Mouse (Mus musculus) embryonic facial prominence, embryonic 10.5 days (tissue): ENCODE results near the gene Tdrd6. TPM values are rescaled to one million over a fixed set of nuclear protein-coding genes. Genes with fewer than 3 reads are reported as not detected.

Experiments
- DNase-seq: peaks from one replicate; pipeline ENCODE4 v3.0.0-alpha.2; 2017; ENCODE audit warnings: low spot score
- H3K27ac ChIP-seq: fragments of 300-500 bp; sonication (generic); replicated peaks from 2 replicates; pipeline ENCODE4 v1.5.1; 2016; ENCODE audit warnings: mild to moderate bottlenecking
- H3K27me3 ChIP-seq: fragments of 300-500 bp; sonication (generic); replicated peaks from 2 replicates; pipeline ENCODE4 v1.6.1; 2016; ENCODE audit warnings: low read depth, mild to moderate bottlenecking; ENCODE audit not compliant: poor library complexity, severe bottlenecking
- H3K36me3 ChIP-seq: fragments of 300-500 bp; sonication (generic); replicated peaks from 2 replicates; pipeline ENCODE4 v1.6.1; 2016; ENCODE audit warnings: mild to moderate bottlenecking, moderate library complexity
- H3K4me1 ChIP-seq: fragments of 300-500 bp; sonication (generic); 2 replicates; pipeline ENCODE4 v1.6.1; 2016
- H3K4me3 ChIP-seq: fragments of 300-500 bp; sonication (generic); 2 replicates; pipeline ENCODE4 v1.5.1; 2016; ENCODE audit warnings: mild to moderate bottlenecking, moderate library complexity
- H3K9me3 ChIP-seq: fragments of 300-500 bp; sonication (generic); 2 replicates; pipeline ENCODE4 v1.6.1; 2016; ENCODE audit warnings: mild to moderate bottlenecking
- whole genome bisulfite sequencing: fragments of 180-500 bp; shearing (Covaris S2); methylation state at CpG from one replicate; pipeline ENCODE4 v1.1.7; 2016; 5-methylcytosine and 5-hydroxymethylcytosine counted together
- polyA plus RNA-seq: library from polyadenylated mRNA; unstranded; fragments of >200 nt; fragmentation: Nextera tagmentation; extraction: Ambion mirVana; gene quantifications from 2 replicates; pipeline ENCODE4 v1.2.1, GENCODE M21; 2016

Tdrd6 gene
- polyA plus RNA-seq, 1 experiment from 2014 or later: 0.17 TPM

GRCm38 (mm10) chr17:43645136-43645535 lies 15.0 kb upstream of the Tdrd6 start:
- DNase-seq: no peak
- 90% methylated on average over 3 of the region's 3 CpGs for WGBS
- H3K27ac ChIP-seq: no peak overlapping the region
- H3K4me3 ChIP-seq: no peak overlapping the region
- H3K27me3 ChIP-seq: no peaks in the 10 kb centered on the region
- H3K9me3 ChIP-seq: peaks cover 3% of the 10 kb centered on the region; the same call in 1 of the 2 replicates
- H3K36me3 ChIP-seq: peaks cover 73% of the 10 kb centered on the region
- H3K4me1 ChIP-seq: no peaks in the 10 kb centered on the region

- Histone ChIP-seq H3K36me3 (peaks cover 65% of the 10 kb centered on the region), H3K9me3 (peaks cover 3% of the 10 kb centered on the region; the same call in 1 of the 2 replicates), H3K27ac (no peak overlapping the region), H3K27me3 (no peaks in the 10 kb centered on the region), H3K4me3 (no peak overlapping the region), H3K4me1 (no peaks in the 10 kb centered on the region)
- WGBS: 80% methylated on average over 7 of the region's 7 CpGs
- DNase-seq: no peak
These were observed 14.3 kb upstream of the Tdrd6 start for GRCm38 (mm10) chr17:43644375-43644774.

DNA sequence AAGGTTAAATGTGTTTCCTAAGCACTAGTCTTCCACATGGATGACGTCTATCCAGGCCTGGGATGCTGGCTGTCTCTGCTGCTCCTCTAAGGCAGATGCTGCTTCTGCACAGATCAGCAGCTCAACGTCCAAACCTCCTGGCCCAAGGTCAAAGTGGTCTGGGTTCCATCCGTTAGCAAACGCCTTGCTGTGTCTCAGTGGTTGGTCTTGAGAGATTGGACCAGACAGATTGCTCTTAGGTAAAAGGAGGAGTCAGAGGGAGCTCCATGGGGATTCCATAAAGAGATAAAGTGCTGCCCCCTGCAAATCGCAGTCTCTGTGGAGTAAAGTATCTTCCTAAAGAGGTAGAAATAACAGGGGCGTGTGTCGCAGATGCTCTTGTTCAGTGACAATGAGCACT lies 13.1 kb upstream of the Tdrd6 start:
- WGBS: 83% methylated on average over 7 of the region's 7 CpGs
- peaks cover 54% of the 10 kb centered on the region for H3K36me3 ChIP-seq
- H3K27me3 ChIP-seq: no peaks in the 10 kb centered on the region
- peaks cover 3% of the 10 kb centered on the region; the same call in 1 of the 2 replicates for H3K9me3 ChIP-seq
- no peak for DNase-seq
- H3K27ac ChIP-seq: no peak overlapping the region
- no peak overlapping the region for H3K4me3 ChIP-seq
- H3K4me1 ChIP-seq: no peaks in the 10 kb centered on the region

- Histone ChIP-seq H3K4me3 (no peak overlapping the region), H3K27me3 (no peaks in the 10 kb centered on the region), H3K36me3 (peaks cover 38% of the 10 kb centered on the region), H3K9me3 (peaks cover 6% of the 10 kb centered on the region; the same call in 1 of the 2 replicates), H3K4me1 (no peaks in the 10 kb centered on the region), H3K27ac (no peak overlapping the region)
- DNase-seq: no peak
- 72% methylated on average over 1 of the region's 1 CpGs for WGBS
These were observed 10.7 kb upstream of the Tdrd6 start for GRCm38 (mm10) chr17:43640825-43641224.

GRCm38 (mm10) chr17:43637146-43637545 lies 7.0 kb upstream of the Tdrd6 start:
- no peak overlapping the region for H3K27ac ChIP-seq
- H3K36me3 ChIP-seq: peaks cover 10% of the 10 kb centered on the region
- H3K4me1 ChIP-seq: no peaks in the 10 kb centered on the region
- H3K4me3 ChIP-seq: no peak overlapping the region
- peaks cover 6% of the 10 kb centered on the region; the same call in 1 of the 2 replicates for H3K9me3 ChIP-seq
- WGBS: 87% methylated on average over 4 of the region's 4 CpGs
- 0 out of 2 replicates have a peak, but pooled peaks cover under 1% of the 10 kb centered on the region for H3K27me3 ChIP-seq
- DNase-seq: no peak

DNA sequence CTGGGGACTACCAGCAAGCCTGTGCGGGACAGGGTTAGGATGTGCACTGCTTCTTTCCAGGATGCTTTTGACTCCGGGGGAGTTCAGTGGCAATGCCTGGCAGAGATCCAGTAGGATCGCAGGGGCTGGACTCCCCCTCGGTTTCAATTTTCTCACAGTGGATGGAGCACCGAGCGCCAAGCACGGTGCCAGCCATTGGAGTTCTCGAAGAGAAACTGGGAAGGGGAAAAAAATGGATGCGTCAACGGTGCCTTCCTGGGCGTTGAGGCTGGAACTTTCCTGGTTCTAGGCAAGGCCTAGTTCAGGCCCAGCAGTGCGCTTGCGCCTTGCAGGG lies 295 bp upstream of the Tdrd6 start:
- Histone ChIP-seq H3K9me3 (0 out of 2 replicates have a peak, but pooled peaks cover 7% of the 10 kb centered on the region), H3K27me3 (peaks cover 54% of the 10 kb centered on the region), H3K27ac (0 out of 2 replicates have a peak overlapping the region, but pooled peaks have one; percentile 72), H3K4me3 (peak overlapping the region; percentile 60), H3K4me1 (peaks cover 17% of the 10 kb centered on the region), H3K36me3 (no peaks in the 10 kb centered on the region)
- no peak for DNase-seq
- WGBS: 44% methylated on average over 13 of the region's 13 CpGs

DNA sequence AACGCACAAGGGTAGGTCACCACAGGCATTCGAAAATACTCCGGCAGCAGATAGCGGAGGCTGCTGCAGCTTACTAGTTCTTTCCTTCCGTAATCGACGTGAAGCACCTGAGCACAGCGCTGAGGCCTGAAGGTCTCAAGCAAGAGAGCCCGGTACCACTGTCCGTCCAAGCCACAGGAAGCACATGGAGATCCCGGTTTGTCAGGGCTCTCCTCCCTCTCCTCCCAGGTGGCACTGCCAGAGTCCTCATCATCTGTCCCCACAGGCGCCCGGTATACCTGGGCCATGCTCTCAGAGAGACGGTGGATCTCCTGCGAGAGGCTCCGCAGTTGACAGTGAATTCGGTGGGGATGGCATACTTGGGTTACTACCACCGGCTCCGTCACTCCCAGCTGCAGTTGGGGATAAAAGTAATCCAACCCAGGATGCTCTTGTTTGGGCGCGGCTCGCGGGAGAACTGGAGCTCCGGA lies 1.0 kb downstream of the Tdrd6 start:
- peak; percentile 43 for DNase-seq
- Histone ChIP-seq H3K9me3 (0 out of 2 replicates have a peak, but pooled peaks cover 7% of the 10 kb centered on the region), H3K4me1 (peaks cover 17% of the 10 kb centered on the region), H3K36me3 (no peaks in the 10 kb centered on the region), H3K27ac (no peak overlapping the region), H3K27me3 (peaks cover 54% of the 10 kb centered on the region), H3K4me3 (peak overlapping the region; percentile 60)
- 18% methylated on average over 24 of the region's 24 CpGs for WGBS

GRCm38 (mm10) chr17:43628246-43628645 lies 1.9 kb downstream of the Tdrd6 start:
- no peaks in the 10 kb centered on the region for H3K36me3 ChIP-seq
- no peak overlapping the region for H3K4me3 ChIP-seq
- WGBS: 89% methylated on average over 10 of the region's 10 CpGs
- no peak for DNase-seq
- no peak overlapping the region for H3K27ac ChIP-seq
- H3K27me3 ChIP-seq: peaks cover 54% of the 10 kb centered on the region
- H3K9me3 ChIP-seq: 0 out of 2 replicates have a peak, but pooled peaks cover 7% of the 10 kb centered on the region
- H3K4me1 ChIP-seq: peaks cover 17% of the 10 kb centered on the region

GRCm38 (mm10) chr17:43622076-43622475 lies 8.0 kb downstream of the Tdrd6 start:
- Histone ChIP-seq H3K4me3 (no peak overlapping the region), H3K36me3 (no peaks in the 10 kb centered on the region), H3K27ac (no peak overlapping the region), H3K9me3 (0 out of 2 replicates have a peak, but pooled peaks cover 6% of the 10 kb centered on the region), H3K27me3 (peaks cover 3% of the 10 kb centered on the region), H3K4me1 (no peaks in the 10 kb centered on the region)
- no peak for DNase-seq
- 92% methylated on average over 10 of the region's 10 CpGs for WGBS

DNA sequence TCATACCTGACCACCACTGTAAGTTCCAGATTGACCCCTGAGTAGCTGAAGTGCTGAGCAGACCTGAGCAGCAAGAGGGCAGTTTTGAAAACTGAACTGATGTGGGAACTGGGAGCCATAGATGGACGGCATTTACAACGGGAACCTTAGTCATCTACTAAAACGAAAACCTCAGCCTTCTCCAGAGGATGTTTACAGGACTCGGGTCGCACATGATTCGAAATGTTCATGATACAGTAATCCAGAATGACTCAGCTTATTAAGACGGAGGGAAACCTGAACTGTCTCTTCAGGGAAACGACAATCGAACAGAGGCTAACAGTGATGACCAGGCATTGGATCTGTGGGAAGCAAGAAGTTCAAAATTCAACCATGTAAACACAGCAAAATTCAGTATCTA lies 10.9 kb downstream of the Tdrd6 start:
- Histone ChIP-seq H3K9me3 (no peaks in the 10 kb centered on the region), H3K36me3 (no peaks in the 10 kb centered on the region), H3K4me1 (peaks cover 7% of the 10 kb centered on the region; the same call in 1 of the 2 replicates), H3K27ac (no peak overlapping the region), H3K4me3 (no peak overlapping the region), H3K27me3 (no peaks in the 10 kb centered on the region)
- 96% methylated on average over 9 of the region's 9 CpGs for WGBS
- no peak for DNase-seq

DNA sequence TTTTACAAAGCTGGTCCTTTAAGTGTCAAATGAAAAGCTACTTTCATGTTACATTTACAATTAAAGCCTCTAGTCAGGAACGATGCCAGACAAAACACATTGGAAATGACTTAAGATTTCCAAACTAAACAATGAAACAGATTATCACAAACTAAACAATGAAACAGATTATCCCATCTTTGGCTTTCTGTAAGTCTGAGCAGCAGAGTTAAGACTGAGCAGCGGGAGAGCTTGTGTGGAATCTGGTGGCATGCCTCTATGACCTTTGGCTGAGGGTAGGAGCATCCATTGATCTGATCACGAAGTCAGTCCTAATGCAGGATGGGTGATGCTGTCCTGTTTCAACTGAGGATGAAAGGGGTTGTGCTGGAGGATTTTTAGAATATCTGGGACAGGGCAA lies 17.9 kb downstream of the Tdrd6 start:
- Histone ChIP-seq H3K27ac (no peak overlapping the region), H3K4me3 (no peak overlapping the region), H3K4me1 (peaks cover 7% of the 10 kb centered on the region; the same call in 1 of the 2 replicates), H3K9me3 (no peaks in the 10 kb centered on the region), H3K36me3 (no peaks in the 10 kb centered on the region), H3K27me3 (no peaks in the 10 kb centered on the region)
- WGBS: 76% methylated on average over 3 of the region's 3 CpGs
- no peak for DNase-seq

GRCm38 (mm10) chr17:43611586-43611985 lies 18.5 kb downstream of the Tdrd6 start:
- Histone ChIP-seq H3K4me1 (peaks cover 7% of the 10 kb centered on the region; the same call in 1 of the 2 replicates), H3K27me3 (no peaks in the 10 kb centered on the region), H3K36me3 (no peaks in the 10 kb centered on the region), H3K4me3 (no peak overlapping the region), H3K9me3 (no peaks in the 10 kb centered on the region), H3K27ac (no peak overlapping the region)
- DNase-seq: peak; percentile 81
- WGBS: 28% methylated on average over 7 of the region's 7 CpGs

- Histone ChIP-seq H3K36me3 (no peaks in the 10 kb centered on the region), H3K9me3 (no peaks in the 10 kb centered on the region), H3K4me1 (no peaks in the 10 kb centered on the region), H3K27ac (no peak overlapping the region), H3K4me3 (no peak overlapping the region), H3K27me3 (no peaks in the 10 kb centered on the region)
- peak; percentile 82 for DNase-seq
- WGBS: 12% methylated on average over 3 of the region's 3 CpGs
These were observed 23.4 kb downstream of the Tdrd6 start for GRCm38 (mm10) chr17:43606704-43607103.
